Mouse (Mus musculus) retina, embryonic 14.5 days (tissue): ENCODE results near the gene Nhlh1.
A peak's percentile ranks its signal among the peaks of the same experiment; 100 is the strongest.

ENCODE experiments used
- DNase-seq: peaks from one replicate; pipeline ENCODE4 v3.0.0-alpha.2; 2015; ENCODE audit warnings: low spot score

The Nhlh1 gene

DNA sequence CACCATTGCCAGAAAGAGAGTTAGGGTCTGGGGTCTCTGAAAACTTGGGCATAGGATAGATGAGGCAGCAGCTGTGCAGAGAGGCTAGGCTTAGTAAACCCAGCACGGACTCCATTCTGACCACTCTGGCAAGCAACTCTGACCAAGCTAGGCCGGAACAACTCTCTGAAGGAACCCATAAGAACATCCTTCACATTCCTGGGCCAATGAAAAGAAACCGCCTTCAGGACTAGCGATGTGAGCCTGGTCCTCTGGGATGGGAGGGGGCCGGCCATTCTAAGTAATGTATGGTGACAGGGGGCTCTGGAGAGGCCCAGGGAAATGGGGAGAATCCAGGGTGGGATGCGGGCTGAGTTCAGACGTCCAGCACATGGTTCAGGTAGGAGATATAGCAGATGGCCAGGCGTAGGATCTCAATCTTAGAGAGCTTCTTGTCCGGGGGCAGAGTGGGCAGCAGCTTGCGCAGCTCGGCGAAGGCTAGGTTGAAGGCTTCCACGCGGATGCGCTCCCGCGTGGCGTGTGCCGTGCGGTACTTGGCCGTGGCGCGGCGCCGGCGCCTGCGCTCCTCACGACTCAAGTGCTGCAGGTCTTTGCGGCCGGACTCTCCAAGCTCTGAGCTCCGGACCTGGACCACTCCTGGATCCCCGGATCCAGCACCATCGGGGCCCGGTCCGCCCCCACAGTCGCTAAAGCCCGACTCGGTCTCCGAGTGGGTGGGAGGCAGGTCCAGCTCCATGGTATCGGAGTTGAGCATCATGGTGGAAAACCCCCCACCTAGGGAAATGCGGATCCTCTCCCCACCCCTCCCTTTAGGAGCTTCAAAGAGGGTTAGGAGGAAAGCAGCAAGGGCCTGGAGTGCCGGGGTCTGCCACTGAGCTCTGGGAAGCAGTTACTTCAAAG is 3.6 kb downstream of the Nhlh1 start:
- DNase-seq: peak; percentile 30

DNA sequence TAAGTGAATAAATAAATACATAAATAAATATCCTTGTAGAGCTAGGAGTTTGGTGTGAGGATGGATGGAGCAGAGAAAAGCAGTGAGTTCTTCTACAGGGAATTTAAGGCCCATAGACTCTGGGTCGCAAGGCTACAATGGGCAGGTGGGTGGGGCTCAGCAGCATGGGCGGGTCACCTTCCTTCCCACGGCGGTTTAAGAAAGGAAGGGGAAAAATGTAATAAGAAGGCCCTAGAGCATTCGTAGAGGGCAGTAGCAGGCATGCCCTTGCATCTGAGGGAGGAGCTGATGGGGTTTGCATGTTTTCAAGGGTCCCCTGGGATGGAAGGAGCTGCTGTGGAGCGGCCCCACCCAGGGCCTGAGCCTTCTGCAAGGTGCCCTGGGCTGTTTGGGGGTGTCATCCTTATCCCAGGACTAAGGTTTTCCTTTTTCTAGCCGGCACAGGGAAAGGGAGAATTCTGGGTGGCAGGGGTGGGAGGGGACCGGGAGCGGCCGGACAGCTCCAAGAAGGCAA is 4.5 kb downstream of the Nhlh1 start:
- no peak for DNase-seq

DNA sequence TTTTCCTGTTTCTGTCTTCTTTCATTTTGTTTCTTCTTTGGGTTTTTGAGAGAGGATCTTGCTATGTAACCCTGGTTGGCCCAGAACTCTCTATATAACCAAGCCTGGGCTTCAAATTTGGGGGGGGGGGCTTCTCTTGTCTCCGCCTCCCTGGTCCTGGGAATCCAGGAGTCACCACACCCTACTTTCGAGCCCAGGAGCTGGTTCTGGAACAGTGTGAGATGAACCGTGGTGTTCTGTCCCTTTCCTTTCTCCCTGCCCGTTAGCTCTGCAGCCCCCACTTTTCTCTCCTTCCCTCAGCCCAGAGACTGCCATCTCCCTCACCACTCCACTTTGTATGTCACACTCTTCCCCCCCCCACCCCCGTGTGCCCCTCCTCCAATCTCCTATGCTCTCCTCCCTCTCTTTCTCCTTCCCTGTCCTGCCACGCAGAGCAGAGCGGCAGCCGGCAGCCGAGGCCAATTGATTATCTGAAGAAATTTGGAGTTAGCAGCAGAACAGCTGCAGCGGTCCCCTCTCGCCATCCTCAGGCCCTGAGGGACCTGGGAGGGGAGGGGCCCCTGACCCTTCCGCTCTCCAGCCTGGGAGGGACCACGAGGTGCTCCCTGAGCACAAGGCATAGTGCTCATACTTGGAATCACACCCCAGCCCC is 8.1 kb downstream of the Nhlh1 start:
- no peak for DNase-seq

DNA sequence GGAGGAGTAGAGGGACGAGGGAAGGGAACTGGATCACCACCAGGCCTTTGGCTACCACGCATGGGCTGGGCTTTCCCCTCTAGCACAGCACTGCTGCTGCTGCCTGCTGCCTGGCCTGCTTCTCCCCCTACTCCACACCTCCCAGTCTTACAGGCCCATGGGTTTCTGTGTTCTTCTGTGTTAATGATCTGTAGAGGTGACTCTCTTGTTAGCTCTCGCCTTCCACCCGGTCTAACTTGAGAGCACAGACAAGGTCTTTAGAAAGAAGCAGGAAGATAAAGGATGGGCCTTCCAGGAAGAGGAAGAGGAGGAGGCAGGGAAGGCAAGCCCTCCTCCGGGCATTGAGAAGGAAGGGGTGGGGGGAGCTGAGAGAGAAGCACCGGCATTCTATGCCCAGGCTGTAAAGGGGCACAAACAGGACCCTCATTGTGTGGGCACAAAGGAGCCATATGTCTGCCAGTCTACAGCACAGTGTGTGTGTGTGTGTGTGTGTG is 9.1 kb downstream of the Nhlh1 start:
- DNase-seq: no peak

DNA sequence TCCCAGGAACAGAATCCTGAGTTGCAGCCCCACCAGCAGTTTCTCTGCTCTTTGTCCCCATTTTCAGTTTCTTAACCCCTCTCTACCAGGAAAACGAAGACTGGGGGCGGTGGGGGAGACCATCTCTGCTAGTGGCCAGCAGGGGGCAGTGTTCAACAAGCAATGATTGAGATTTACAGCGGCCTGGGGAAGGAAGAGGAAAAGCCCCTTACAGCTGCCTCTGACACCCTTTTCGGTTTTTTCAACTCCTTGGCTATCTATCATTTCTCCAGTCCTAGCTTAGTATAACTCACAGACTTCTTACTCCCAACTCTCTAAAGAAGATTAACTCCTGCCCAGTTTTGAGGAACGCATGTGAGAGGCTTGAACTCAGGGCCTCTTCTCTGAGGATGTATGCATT is 10.4 kb downstream of the Nhlh1 start:
- DNase-seq: peak; percentile 93

DNA sequence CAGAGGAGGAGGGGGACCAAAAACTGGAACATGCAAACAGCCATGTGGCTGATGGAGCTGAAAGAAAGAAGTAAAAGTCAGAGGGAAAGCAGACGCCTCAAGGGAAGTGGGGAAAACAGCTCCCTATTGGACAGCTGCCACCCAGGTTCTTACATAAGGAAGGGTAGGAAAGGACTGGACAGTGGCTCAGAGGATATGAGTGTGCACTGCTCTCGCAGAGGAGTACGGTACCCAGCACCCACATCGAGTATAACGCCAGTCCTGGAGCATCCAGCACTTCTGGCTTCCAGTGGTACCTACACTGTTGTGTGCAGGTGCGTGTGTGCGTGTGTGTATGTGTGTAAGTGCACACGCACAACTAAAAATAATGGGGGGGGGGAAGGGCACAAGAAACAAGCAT is 11.0 kb downstream of the Nhlh1 start:
- DNase-seq: no peak

DNA sequence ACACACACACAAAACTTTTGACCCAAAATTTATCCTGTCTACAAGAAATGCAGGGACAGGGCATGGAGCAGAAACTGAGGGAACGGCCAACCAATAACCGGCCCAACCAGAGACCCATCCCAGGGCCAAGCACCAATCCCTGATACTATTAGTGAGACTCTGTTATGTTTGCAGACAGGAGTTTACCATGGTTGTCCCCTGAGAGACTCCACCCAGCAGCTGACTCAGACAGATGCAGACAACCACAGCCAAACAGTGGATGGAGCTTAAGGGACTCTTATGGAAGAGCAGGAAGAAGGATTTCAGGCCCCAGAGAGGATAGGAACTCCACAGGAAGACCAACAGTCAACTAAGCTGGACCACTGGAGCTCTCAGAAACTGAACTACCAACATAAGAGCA is 27.5 kb downstream of the Nhlh1 start:
- DNase-seq: no peak

DNA sequence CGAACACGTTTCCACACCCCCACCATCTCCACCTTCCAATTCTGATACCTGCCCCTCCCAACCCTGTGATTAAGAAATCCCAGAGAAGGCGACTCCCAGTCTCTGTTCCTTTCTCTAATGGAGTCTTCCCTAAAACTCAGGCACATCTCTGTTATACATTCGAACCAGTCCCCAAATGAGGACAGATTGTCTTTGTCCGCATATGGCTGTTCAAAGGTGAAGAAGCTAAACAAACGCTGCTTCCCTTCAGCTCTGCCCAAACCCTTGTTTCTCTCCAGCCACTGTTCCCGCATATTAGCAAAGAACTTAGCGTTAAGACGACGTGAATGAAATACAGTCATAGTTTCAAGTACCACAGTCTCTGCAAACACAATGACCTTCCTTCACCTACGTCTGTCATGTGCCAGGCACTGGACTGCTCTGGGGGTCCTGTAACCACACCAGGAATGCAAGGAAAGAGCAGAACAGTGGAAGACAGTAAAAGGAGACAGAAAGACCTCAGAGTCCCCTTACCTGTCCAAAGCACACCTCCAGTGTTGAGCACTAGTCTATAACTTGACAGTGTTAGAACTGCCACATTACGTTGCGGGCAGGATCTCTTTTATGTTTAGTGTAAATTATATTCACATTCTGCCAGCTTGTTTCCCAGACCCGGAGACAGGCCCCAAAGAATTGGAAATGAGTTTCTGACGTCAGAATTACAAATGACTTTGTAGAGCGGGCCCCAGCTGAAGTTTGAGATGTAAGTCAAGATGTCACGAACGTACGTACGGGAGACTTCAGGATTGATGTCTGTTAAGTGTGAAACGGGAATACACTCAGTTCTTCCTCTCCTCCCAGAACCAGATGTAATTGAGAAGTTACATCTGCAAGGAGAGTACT is 28.7 kb downstream of the Nhlh1 start, which contains the start of gene Vangl2:
Gene Vangl2 (minus strand): TSS at position 51 of the 882 bp plus-strand sequence.
- no peak for DNase-seq

DNA sequence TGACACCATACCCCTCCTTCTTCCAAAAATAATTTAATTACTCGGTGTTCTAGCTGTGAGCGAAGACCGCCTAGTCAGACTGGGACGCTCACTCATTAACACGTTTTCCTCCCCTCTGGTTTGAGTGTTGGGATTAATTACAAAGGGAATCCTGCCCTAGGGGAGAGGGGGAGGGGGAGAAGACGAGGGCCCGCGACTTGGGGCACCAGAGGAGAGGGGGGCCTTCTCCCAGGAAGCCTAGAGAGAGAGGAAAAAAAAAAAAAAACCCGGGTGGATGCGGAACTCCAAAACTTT is 29.6 kb downstream of the Nhlh1 start:
- DNase-seq: no peak

DNA sequence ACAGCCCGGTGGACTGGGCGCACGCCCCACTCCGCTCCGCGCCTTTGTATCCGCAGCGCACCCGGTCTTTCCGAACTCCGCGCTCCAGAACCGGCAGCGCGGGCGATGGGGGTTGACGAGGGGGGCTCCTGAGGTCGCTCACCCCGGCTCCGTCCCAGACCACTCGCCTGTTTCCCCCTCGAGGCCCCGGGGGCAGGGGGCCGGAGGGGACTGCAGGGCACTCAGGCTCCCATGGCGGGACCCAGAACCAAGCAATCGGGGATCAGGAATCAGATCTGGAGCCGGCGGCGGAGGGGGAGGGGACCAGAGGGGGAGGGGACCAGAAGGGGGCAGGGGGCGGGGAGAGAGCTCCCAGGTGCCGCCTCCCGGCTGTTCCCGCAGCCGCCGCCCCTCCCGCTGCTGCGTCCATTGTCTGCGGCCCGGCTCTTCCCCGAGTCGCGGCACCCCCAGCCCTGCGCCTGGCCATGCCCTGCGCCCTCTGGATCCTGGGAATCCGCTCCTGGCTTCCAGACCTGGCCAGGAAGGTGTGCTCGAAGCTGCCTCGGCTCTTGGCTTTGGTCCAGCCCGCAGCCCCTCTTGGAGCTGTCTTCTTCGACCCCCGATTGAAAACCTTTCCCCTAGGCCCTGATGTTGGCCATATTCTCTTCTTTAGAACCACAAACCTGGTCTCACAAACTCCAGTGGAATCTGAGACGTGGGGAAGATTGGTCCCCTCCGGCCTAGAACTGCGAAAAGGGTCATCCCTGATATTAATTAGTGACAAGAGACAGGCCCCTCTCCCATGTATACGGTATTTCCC is 30.2 kb downstream of the Nhlh1 start:
- DNase-seq: peak; percentile 96

DNA sequence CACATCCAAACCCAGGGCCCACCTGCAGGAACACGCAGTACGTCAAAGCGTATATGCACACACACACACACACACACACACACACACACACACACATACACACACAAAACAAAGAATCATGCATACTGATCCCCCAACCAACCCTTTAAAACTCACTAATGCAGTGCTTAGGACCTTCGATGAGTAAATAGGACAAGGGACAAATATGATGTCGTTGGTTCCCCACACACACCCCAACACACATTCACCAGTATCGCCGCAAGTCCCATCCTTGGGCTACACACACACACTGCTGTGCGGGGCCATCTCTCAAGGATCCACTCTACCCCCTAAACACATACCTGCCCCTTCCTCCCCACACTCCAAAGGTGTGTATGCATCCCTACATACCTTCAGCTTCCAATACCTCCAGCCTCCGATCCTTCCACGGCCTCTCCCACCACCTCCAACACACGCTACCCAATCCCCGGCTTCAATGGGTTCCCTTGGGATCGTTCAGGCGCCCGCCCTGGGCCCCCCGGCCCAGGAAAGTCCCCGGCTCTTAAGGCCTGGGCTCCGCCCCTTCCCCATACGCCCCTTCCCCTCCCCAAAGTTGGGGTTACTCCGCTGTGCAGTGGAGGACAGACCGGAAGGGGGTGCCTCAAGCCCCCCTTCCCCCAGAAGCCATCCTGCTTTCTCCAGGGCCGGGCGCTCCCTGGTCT is 31.0 kb downstream of the Nhlh1 start:
- DNase-seq: peak; percentile 71

DNA sequence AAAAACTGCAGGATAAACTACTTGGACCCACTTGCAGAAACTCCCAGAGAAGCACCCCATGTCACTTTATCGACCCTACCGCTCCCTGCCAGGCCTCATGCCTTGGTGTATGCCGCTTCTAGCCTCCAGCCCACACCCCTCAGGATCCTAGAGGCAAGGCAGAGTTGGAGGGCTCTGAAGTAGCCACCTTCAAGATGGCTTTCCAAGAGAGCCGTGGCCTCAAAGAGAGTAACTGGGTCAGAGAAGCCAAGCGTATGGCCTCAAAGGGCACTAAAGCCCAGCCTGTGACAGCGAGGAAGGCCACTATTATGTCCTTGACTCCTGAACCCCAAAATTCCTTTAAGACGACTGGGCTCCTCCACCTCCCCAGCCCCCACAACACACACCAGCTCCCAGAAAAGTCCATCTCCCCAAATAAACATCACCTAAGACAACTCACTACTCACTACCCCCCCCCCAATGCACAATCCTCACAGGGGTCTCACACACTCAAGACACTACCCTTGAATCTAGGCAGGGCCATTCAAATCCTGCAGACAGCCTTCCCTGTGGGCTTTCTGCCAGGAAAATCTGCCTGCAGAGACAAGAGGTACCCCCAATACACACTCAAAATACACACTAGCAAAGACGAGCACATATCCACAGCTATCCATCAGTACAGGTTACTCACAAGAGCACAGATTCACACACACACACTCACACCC is 32.0 kb downstream of the Nhlh1 start:
- DNase-seq: no peak

DNA sequence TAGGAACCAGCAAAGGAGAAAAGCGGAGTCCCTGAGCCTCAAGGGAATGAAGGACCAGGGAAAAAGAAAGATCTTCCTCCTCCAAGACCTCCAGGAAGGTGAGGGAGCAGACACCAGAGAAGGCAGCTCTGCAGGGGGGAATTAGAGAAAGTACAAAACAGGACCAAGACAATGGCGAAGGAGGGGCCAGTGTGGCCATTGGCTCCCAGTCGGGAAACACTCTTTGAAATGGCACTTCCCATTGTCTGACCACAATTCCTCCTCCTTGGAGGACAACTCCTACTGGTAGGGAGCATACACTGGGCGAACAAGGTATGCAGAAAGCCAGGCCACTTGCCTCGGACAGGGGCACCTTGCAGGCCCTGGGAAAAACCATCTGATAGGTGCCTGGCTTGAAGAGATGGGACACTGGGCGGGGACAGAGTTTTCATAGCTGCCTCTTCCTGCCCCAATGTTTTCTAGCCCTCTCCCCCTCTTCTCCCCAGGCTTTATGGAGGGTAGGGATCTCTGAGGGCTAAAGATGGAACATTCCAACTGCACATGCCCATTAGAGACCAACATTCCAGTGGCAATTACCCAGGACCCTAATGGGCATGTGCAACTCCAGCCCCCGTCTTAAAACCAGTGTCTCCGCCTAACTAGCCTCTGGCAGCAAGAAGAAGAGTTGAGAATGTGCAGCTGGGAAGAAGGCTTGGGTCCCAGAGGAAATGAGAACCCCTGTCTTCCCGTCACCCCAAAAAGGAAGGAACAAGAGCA is 33.1 kb downstream of the Nhlh1 start:
- DNase-seq: peak; percentile 49

DNA sequence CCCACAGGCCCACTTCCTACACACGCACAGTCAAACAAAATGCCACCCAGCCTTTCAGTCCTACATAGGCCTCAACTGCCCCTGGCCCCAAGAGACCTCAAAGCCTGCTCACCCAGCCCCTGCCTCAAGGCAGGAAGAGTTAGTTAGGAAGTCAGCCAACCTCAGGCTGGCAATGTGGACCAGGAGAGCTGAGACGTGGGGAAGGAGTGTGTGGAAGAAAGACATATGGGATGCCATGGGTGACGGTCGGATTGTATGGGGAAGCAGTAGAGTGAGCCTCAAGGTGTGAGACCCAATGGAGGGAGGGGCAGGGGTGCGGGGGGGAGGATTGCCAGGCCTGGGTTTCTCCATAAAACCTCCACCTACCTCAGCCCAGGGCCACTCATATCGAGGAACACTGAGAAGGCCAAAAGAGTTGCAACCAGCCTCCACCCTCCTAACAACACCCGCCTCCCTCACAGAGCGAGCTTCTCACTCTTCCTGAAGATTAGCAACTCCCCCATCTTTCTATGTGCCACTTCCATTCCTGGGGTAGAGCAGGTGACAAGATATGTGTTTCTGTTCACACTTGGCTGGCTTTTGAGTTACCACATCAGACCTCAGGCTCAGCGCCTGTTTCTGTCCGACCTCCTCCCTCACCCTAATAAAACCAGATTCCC is 37.4 kb downstream of the Nhlh1 start:
- no peak for DNase-seq

DNA sequence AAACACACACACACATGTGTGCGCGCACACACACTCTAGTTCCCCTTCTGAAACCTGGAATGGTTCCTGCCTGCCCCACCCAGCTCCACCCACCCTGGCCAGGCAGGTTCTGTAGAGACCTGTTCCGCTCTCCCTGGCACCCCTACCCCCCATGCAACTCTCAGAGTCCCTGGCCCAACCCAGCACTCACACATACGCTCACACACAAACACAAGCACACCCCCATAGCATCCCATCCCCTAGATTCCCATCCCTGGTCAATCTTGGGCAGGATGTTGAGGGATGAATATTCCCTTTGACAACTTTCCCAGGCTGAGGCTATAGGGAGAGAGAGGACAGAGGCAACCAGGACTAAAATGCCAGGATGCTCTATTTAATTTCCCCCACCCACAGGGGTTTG is 38.0 kb downstream of the Nhlh1 start:
- no peak for DNase-seq

DNA sequence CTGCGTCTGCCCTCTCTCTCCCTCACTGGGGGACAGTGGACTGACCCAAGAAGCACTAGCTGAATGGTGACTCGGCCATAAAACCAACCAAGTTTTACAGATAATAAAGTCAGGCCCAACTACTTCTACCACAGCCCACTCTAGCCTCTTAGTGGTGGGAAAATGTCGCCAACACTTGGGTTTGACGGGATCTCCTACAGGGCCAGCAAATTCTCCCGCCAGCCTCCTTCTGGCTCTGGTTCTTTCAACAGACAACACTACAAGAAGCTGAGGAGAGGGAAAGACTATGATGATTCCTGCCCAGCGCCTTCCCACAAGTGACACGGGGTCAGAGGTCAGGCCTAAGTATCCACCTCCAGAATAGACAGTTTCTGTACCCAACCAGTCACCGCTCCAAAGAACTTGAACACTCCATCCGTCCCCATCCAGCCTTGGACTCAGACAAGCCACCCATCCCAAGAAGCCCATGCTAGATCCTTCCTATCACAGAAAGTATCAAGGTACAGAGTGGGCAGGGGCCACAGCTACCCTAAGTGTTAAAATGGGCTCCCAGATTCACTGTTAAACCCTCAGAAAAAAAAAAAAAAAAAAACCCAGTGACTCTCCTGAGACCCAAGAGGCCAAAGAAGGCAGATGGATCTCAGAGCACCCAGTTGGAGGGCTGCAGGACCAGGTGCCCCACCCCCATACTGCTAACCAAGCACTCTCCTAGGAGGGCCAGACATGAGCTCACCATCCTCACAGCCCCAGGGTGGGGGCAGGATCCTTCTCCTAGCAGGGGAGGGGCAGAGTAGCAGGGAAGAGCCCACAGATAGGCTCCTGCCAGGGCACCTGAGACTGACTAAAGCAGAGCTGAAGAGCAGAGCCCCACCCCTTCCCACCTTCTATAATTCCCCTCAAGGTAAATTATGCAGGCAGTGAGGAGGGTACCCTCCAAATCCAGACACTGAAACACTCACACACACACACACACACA is 38.7 kb downstream of the Nhlh1 start:
- no peak for DNase-seq

DNA sequence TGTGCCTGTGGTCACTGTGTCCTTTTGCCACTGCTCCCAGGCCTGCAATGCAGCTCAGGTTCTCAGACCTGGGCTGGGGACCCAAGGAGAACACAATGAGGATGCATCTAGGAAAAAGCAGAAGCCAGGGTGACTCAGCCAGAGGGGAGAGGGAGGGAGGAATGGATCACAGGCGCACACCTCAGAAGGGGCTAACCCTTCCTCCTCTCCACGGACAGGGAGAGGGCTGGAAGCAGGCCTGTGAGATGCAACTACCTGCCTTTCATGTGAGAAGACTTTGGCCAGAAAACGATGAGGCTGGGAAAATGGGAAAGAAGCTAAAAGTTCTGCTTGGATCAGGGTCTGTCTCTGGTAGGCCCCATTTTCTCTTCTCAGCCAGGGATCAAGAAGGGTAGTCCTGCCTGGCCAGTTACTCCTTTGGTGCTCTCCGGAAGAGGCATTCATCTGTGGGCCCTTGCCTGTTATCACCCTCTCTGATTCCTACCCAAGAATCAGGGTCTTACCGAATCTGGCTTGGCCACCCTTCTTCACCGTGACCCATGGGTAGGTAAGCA is 39.8 kb downstream of the Nhlh1 start:
- DNase-seq: no peak
